Mouse (Mus musculus) heart, embryonic 10.5 days (tissue): Measurements from ENCODE around the gene Prdm10. TPM values are rescaled to one million over a fixed set of nuclear protein-coding genes. Genes with fewer than 3 reads are reported as not detected.

Source experiments
- DNase-seq: peaks from one replicate; pipeline ENCODE4 v3.0.0-alpha.2; 2017; ENCODE audit warnings: low spot score
- H3K27ac ChIP-seq: fragments of 300-500 bp; sonication (generic); 2 replicates; pipeline ENCODE4 v1.5.1; 2016; ENCODE audit warnings: mild to moderate bottlenecking
- H3K27me3 ChIP-seq: fragments of 300-500 bp; sonication (generic); 2 replicates; pipeline ENCODE4 v1.6.1; 2016; ENCODE audit warnings: mild to moderate bottlenecking; ENCODE audit not compliant: poor library complexity, insufficient read depth, severe bottlenecking
- H3K36me3 ChIP-seq: fragments of 300-500 bp; sonication (generic); 2 replicates; pipeline ENCODE4 v1.6.1; 2016; ENCODE audit warnings: mild to moderate bottlenecking, moderate library complexity
- H3K4me1 ChIP-seq: fragments of 300-500 bp; sonication (generic); 2 replicates; pipeline ENCODE4 v1.6.1; 2016; ENCODE audit warnings: mild to moderate bottlenecking
- H3K4me3 ChIP-seq: fragments of 300-500 bp; sonication (generic); 2 replicates; pipeline ENCODE4 v1.5.1; 2016; ENCODE audit warnings: mild to moderate bottlenecking, moderate library complexity
- H3K9me3 ChIP-seq: fragments of 300-500 bp; sonication (generic); 2 replicates; pipeline ENCODE4 v1.6.1; 2016; ENCODE audit warnings: mild to moderate bottlenecking, moderate library complexity
- WGBS: fragments of 180-500 bp; shearing (Covaris S2); methylation state at CpG from one replicate; pipeline ENCODE4 v1.1.7; 2016; 5-methylcytosine and 5-hydroxymethylcytosine counted together
- polyA plus RNA-seq: library from polyadenylated mRNA; unstranded; fragments of >200 nt; fragmentation: Nextera tagmentation; extraction: Ambion mirVana; gene quantifications from 2 replicates; pipeline ENCODE4 v1.2.1, GENCODE M21; 2016

The Prdm10 gene
- polyA plus RNA-seq = 5.3 and 5.6 TPM in 2 replicates

- no peaks in the 10 kb centered on the region for H3K9me3 ChIP-seq
- peak within 1 kb of the TSS; percentile 99 for H3K27ac ChIP-seq
- no peaks in the 10 kb centered on the region for H3K36me3 ChIP-seq
- WGBS = under 1% methylated on average over 45 of the region's 45 CpGs
- peak within 1 kb of the TSS; percentile 94 for H3K4me3 ChIP-seq
- DNase-seq = peak; percentile 96
- peaks cover 17% of the 10 kb centered on the region for H3K4me1 ChIP-seq
- H3K27me3 ChIP-seq = no peaks in the 10 kb centered on the region
Observed at GRCm38 (mm10) chr9:31280366-31281010, at the start of gene Prdm10. Prdm10 (plus strand) TSS chr9:31280538.

DNA sequence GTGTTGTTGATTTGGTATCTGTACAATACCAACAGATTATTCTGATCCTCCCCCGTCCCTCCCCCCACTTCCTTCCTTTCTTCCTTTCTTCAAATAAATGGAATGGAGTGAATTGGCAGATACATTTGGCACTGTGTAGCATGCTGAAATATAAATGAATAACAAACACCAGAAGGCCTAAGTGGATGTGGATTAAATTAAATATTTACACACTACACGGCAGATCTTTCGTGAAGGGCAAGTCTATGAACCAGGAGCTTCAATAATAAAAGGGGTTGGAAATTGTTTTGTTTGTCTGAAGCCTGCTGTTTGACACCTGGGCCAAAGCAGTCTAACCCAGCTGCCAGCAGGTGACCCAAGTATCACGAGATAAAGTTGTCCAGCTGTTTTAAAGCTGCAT lies 45.3 kb upstream of the Prdm10 start:
- no peak for DNase-seq
- Histone ChIP-seq H3K27ac (no peak overlapping the region), H3K27me3 (no peaks in the 10 kb centered on the region), H3K4me3 (no peak overlapping the region), H3K4me1 (no peaks in the 10 kb centered on the region), H3K9me3 (no peaks in the 10 kb centered on the region), H3K36me3 (no peaks in the 10 kb centered on the region)
- 72% methylated on average over 4 of the region's 4 CpGs for WGBS

DNA sequence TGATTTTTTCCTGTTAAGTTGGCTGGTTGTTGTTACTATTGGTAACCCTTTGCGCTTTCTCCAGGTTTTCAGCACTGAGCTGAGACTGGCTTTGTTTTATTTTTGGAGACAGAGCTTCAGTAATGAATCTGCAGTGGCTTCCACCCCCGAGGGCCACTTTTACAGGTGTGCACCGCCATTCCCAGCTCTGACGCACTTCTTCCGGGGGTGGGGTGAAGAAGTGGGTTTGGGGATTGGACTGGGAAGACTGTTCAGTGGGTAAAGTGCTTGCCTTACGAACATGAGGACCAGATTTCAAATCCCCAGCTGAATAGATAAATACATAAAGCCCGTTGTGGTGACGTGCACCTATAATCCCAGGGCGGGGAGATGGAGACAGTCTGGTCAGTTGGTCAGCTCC lies 44.8 kb upstream of the Prdm10 start:
- H3K9me3 ChIP-seq = no peaks in the 10 kb centered on the region
- H3K36me3 ChIP-seq = no peaks in the 10 kb centered on the region
- H3K4me3 ChIP-seq = no peak overlapping the region
- H3K27ac ChIP-seq = no peak overlapping the region
- no peak for DNase-seq
- peaks cover under 1% of the 10 kb centered on the region; the same call in 1 of the 2 replicates for H3K4me1 ChIP-seq
- no peaks in the 10 kb centered on the region for H3K27me3 ChIP-seq
- 83% methylated on average over 9 of the region's 9 CpGs for WGBS

GRCm38 (mm10) chr9:31236079-31236478 lies 44.3 kb upstream of the Prdm10 start:
- no peaks in the 10 kb centered on the region for H3K36me3 ChIP-seq
- H3K4me3 ChIP-seq = no peak overlapping the region
- H3K4me1 ChIP-seq = peaks cover 7% of the 10 kb centered on the region; the same call in 1 of the 2 replicates
- DNase-seq = no peak
- H3K9me3 ChIP-seq = no peaks in the 10 kb centered on the region
- no peaks in the 10 kb centered on the region for H3K27me3 ChIP-seq
- 64% methylated on average over 5 of the region's 5 CpGs for WGBS
- H3K27ac ChIP-seq = no peak overlapping the region

DNA sequence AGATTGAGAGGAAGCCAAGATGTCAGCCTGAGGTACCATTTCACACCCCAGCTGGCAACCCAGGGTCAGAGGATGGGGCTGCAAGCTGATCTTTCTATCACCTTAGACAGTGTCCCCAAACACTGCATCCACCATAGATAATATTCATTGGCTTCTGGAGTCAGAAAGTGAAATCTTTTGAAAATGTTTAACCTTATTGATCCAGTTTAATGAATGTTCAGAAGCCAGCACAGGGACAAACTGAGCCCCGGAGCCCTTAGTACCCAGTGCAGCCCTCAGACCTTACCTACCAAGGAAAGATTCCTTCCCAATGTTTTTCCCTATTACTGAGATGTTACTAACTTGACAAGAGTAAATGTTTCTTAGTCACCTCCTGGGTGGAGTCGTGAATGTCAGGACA lies 41.8 kb upstream of the Prdm10 start:
- H3K36me3 ChIP-seq = no peaks in the 10 kb centered on the region
- WGBS = 77% methylated on average over 2 of the region's 2 CpGs
- no peak overlapping the region for H3K4me3 ChIP-seq
- H3K27ac ChIP-seq = no peak overlapping the region
- H3K27me3 ChIP-seq = no peaks in the 10 kb centered on the region
- DNase-seq = no peak
- no peaks in the 10 kb centered on the region for H3K9me3 ChIP-seq
- peaks cover 10% of the 10 kb centered on the region; the same call in 1 of the 2 replicates for H3K4me1 ChIP-seq

DNA sequence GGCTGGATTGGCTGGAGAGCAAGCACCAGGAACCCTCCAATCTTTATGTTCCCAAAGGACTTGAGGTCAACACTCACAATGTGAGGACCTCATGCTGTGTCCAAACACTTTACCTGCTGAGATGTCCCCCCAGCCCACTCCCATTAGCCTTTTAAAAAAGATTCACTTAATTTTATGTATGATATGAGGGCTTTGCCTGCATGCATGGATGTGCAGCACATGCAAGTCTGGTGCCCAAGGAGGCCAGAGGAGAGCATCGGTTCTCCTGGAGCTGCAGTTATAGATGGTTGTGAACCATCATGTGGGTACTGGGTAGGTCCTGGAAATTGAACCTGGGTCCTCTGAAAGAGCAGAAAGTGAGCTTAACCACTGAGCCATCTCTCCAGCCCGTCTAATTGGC lies 40.8 kb upstream of the Prdm10 start:
- H3K4me1 ChIP-seq = peaks cover 10% of the 10 kb centered on the region; the same call in 1 of the 2 replicates
- no peak overlapping the region for H3K4me3 ChIP-seq
- no peak for DNase-seq
- H3K27ac ChIP-seq = no peak overlapping the region
- H3K27me3 ChIP-seq = no peaks in the 10 kb centered on the region
- WGBS = 85% methylated on average over 2 of the region's 2 CpGs
- no peaks in the 10 kb centered on the region for H3K9me3 ChIP-seq
- no peaks in the 10 kb centered on the region for H3K36me3 ChIP-seq

GRCm38 (mm10) chr9:31240522-31241207 lies 39.7 kb upstream of the Prdm10 start:
- Histone ChIP-seq H3K27me3 (no peaks in the 10 kb centered on the region), H3K36me3 (no peaks in the 10 kb centered on the region), H3K27ac (no peak overlapping the region), H3K4me3 (no peak overlapping the region), H3K9me3 (no peaks in the 10 kb centered on the region), H3K4me1 (peaks cover 10% of the 10 kb centered on the region; the same call in 1 of the 2 replicates)
- DNase-seq = no peak
- WGBS = 59% methylated on average over 8 of the region's 8 CpGs

GRCm38 (mm10) chr9:31241208-31241699 lies 39.1 kb upstream of the Prdm10 start:
- 69% methylated on average over 7 of the region's 7 CpGs for WGBS
- DNase-seq = no peak
- Histone ChIP-seq H3K36me3 (no peaks in the 10 kb centered on the region), H3K27ac (no peak overlapping the region), H3K4me1 (peaks cover 10% of the 10 kb centered on the region; the same call in 1 of the 2 replicates), H3K4me3 (no peak overlapping the region), H3K9me3 (no peaks in the 10 kb centered on the region), H3K27me3 (no peaks in the 10 kb centered on the region)

- Histone ChIP-seq H3K27me3 (no peaks in the 10 kb centered on the region), H3K36me3 (no peaks in the 10 kb centered on the region), H3K27ac (no peak overlapping the region; the same call in 1 of the 2 replicates), H3K4me1 (peaks cover 10% of the 10 kb centered on the region; the same call in 1 of the 2 replicates), H3K9me3 (no peaks in the 10 kb centered on the region), H3K4me3 (no peak overlapping the region)
- 75% methylated on average over 18 of the region's 18 CpGs for WGBS
- DNase-seq = no peak
Observed at GRCm38 (mm10) chr9:31243306-31243938, 36.9 kb upstream of the Prdm10 start.

GRCm38 (mm10) chr9:31243939-31244333 lies 36.4 kb upstream of the Prdm10 start:
- Histone ChIP-seq H3K4me3 (no peak overlapping the region), H3K9me3 (no peaks in the 10 kb centered on the region), H3K36me3 (no peaks in the 10 kb centered on the region), H3K27ac (no peak overlapping the region), H3K4me1 (peaks cover 10% of the 10 kb centered on the region; the same call in 1 of the 2 replicates), H3K27me3 (no peaks in the 10 kb centered on the region)
- 78% methylated on average over 5 of the region's 5 CpGs for WGBS
- no peak for DNase-seq

DNA sequence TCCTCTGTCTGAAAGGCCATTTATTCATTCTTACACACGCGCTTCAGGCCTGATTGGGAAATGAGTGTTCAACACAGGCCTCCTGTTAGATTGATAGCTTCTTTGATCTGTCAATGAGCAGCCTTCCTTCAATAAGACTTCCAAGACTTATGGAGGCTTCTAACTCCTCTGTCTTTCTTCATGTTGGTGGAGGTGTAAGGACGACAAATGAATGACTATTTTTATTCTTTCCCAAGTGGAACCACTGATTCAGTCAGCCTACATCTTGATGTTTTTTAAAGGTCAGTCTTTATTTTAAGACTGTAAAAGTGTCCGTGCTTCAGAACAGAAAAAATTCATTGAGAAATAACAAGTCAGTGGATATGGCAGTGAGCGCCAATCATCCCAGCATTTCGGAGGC lies 35.3 kb upstream of the Prdm10 start:
- Histone ChIP-seq H3K27me3 (no peaks in the 10 kb centered on the region), H3K9me3 (no peaks in the 10 kb centered on the region), H3K4me1 (peaks cover 10% of the 10 kb centered on the region; the same call in 1 of the 2 replicates), H3K4me3 (no peak overlapping the region), H3K27ac (no peak overlapping the region), H3K36me3 (no peaks in the 10 kb centered on the region)
- no peak for DNase-seq
- WGBS = 85% methylated on average over 6 of the region's 6 CpGs

DNA sequence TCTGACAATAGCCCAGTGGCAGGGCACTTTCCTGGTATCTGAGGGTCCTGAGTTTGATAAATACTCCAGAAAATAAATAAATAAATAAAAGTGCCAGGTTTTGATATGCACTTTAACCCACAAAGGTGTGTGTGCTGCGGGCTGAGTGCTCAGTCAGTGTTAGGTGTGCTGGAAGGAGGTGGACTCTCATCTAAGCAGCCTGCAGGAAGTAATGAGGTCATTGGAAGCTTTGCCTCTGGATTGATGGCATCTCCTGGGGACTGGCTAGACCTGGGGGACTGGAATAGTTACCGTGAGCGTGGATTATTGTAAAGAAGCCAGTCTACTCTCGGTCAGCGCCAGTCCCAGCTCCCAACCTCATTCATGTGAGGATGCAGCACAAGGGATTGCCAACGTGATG lies 33.9 kb upstream of the Prdm10 start:
- Histone ChIP-seq H3K9me3 (no peaks in the 10 kb centered on the region), H3K27ac (no peak overlapping the region), H3K4me3 (no peak overlapping the region), H3K36me3 (no peaks in the 10 kb centered on the region), H3K27me3 (no peaks in the 10 kb centered on the region), H3K4me1 (no peaks in the 10 kb centered on the region; the same call in 1 of the 2 replicates)
- DNase-seq = no peak
- WGBS = 64% methylated on average over 6 of the region's 6 CpGs
